Mouse (Mus musculus): ENCODE data around the gene Sumf1. TPM values are rescaled to one million over a fixed set of nuclear protein-coding genes. Genes with fewer than 3 reads are reported as not detected.

Gene Sumf1
- polyA plus RNA-seq, 1 experiment from 2014 or later: 15.4 TPM

DNA sequence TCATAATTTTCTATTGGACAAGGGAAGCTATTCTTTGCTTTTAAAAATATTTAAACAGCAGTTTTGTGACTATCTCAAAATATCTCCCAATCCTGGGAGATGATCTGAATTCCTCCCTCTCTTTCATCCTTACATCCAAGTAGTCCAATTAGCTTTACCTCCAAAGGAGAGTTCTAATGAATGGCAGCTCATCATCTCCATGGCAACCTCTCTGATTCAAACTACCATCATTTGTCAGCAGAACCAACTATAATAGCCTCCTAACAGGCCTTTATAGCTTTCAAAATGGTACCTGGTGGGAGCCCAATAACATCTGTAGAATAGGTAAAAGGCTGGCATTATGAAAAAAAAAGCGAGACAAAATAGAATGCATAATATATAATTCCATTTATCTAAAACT, 59.9 kb downstream of the Sumf1 start:
- Histone ChIP-seq H3K4me3 (ENCODE audit: low read depth, low read length) (no peak overlapping the region), H3K4me1 (ENCODE audit: control insufficient read depth, insufficient read depth, low read length) (no peaks in the 10 kb centered on the region), H3K27me3 (ENCODE audit: control insufficient read depth, insufficient read depth, low read length) (no peaks in the 10 kb centered on the region), H3K36me3 (ENCODE audit: control insufficient read depth, insufficient read depth, low read length) (no peaks in the 10 kb centered on the region), H3K9me3 (ENCODE audit: control insufficient read depth, low read length) (no peaks in the 10 kb centered on the region), H3K27ac (ENCODE audit: low read depth, low read length) (no peak overlapping the region), H3K9ac (ENCODE audit: low read length) (no peak overlapping the region), H3K4me2 (no peak overlapping the region)
- ATAC-seq (ENCODE audit: low FRiP score): no peak
- no peak for DNase-seq (ENCODE audit: low spot score, missing footprints)
- WGBS: 83% methylated on average over 1 of the region's 1 CpGs

DNA sequence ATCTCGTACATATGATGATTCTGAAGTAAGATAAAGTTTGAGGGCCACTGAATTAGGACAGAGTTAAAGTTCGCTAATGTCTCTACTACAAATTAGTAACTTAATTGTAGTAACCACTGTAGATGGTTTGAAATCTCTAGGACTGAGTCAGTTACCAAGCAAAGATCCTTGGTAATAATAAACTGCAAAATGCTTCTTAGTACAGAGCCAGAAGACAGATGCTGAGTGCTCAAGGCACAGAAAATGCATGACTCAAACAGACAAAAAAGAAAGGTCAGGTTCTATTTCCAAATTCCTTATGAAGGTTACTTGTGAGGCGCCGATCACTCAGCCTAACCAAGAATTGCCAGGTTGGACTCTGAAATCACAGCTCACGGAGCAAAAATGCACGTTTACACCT, 67.5 kb downstream of the Sumf1 start:
- H3K4me1 ChIP-seq (ENCODE audit: control insufficient read depth, insufficient read depth, low read length): no peaks in the 10 kb centered on the region
- no peak overlapping the region for H3K4me3 ChIP-seq (ENCODE audit: low read depth, low read length)
- 91% methylated on average over 6 of the region's 6 CpGs for WGBS
- H3K9me3 ChIP-seq (ENCODE audit: control insufficient read depth, low read length): no peaks in the 10 kb centered on the region
- no peaks in the 10 kb centered on the region for H3K36me3 ChIP-seq (ENCODE audit: control insufficient read depth, insufficient read depth, low read length)
- no peaks in the 10 kb centered on the region for H3K27me3 ChIP-seq (ENCODE audit: control insufficient read depth, insufficient read depth, low read length)
- H3K9ac ChIP-seq (ENCODE audit: low read length): no peak overlapping the region
- H3K27ac ChIP-seq (ENCODE audit: low read depth, low read length): no peak overlapping the region
- H3K4me2 ChIP-seq: no peak overlapping the region
- ATAC-seq (ENCODE audit: low FRiP score) (no peak), DNase-seq (ENCODE audit: low spot score, missing footprints) (no peak)

DNA sequence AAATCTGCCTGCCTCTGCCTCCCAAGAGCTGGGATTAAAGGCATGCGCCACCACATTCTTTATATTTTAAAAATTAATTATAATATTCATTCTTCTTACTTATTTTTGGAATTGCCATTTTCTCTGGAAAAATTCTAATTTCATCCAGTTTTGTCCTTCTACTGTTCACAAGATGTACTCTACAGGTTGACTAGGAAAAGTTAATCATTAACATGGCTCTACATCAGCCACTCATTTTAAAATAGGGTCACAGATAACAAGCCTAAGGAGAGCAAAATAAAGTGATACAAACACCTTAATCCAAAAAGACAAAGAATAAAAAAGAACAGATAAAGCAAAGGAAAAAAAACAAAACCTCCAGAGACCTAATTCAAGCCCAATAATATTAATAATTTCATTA, 70.4 kb downstream of the Sumf1 start:
- ATAC-seq (ENCODE audit: low FRiP score) (no peak), DNase-seq (ENCODE audit: low spot score, missing footprints) (no peak)
- Histone ChIP-seq H3K4me2 (no peak overlapping the region), H3K9me3 (ENCODE audit: control insufficient read depth, low read length) (no peaks in the 10 kb centered on the region), H3K9ac (ENCODE audit: low read length) (no peak overlapping the region), H3K4me3 (ENCODE audit: low read depth, low read length) (no peak overlapping the region), H3K36me3 (ENCODE audit: control insufficient read depth, insufficient read depth, low read length) (no peaks in the 10 kb centered on the region), H3K4me1 (ENCODE audit: control insufficient read depth, insufficient read depth, low read length) (no peaks in the 10 kb centered on the region), H3K27me3 (ENCODE audit: control insufficient read depth, insufficient read depth, low read length) (no peaks in the 10 kb centered on the region), H3K27ac (ENCODE audit: low read depth, low read length) (no peak overlapping the region)
- 100% methylated on average over 1 of the region's 1 CpGs for WGBS

DNA sequence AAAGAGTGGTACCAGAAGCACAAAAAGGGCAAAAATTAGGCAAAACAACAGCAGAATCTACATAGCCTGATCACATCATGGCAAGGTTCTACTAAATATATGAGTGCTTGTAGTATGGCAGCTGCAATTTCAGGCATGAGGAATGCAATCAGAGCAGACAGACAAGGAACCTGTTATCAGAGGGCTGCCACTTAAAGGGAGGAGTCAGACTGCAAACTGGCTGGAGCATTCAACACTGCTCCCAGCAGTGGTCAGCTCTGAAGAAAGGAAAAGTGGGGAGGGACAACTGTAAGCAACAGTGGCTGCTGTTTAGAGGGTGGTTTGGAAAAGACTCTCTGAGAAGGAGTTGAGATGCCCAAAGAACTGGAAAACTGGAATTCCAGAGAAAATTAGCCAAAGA, 73.7 kb downstream of the Sumf1 start:
- Histone ChIP-seq H3K27ac (ENCODE audit: low read depth, low read length) (no peak overlapping the region), H3K4me2 (no peak overlapping the region), H3K9ac (ENCODE audit: low read length) (no peak overlapping the region), H3K4me3 (ENCODE audit: low read depth, low read length) (no peak overlapping the region), H3K9me3 (ENCODE audit: control insufficient read depth, low read length) (no peaks in the 10 kb centered on the region), H3K27me3 (ENCODE audit: control insufficient read depth, insufficient read depth, low read length) (no peaks in the 10 kb centered on the region), H3K4me1 (ENCODE audit: control insufficient read depth, insufficient read depth, low read length) (no peaks in the 10 kb centered on the region), H3K36me3 (ENCODE audit: control insufficient read depth, insufficient read depth, low read length) (no peaks in the 10 kb centered on the region)
- DNase-seq (ENCODE audit: low spot score, missing footprints) (no peak), ATAC-seq (ENCODE audit: low FRiP score) (no peak)

DNA sequence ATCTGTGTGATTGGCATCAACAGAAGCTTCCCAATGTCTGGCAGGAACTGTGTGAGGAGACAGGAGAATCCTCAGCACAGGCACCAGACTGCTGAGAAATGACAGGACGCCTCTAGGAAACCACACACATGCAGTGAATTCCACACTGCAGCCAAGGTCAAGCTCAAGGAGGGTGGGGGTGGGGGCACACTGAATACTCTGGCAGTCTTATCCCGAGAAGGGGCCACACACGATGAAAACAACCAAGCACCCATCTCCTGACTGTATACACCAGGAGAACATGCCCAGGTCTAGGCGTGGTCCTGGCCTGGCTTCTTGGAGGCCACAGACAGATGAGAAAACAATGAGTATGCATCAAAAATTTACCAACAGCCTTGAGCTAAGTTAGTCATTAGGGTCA, 75.0 kb downstream of the Sumf1 start:
- no peak overlapping the region for H3K27ac ChIP-seq (ENCODE audit: low read depth, low read length)
- no peaks in the 10 kb centered on the region for H3K4me1 ChIP-seq (ENCODE audit: control insufficient read depth, insufficient read depth, low read length)
- ATAC-seq (ENCODE audit: low FRiP score) (no peak), DNase-seq (ENCODE audit: low spot score, missing footprints) (no peak)
- no peaks in the 10 kb centered on the region for H3K36me3 ChIP-seq (ENCODE audit: control insufficient read depth, insufficient read depth, low read length)
- WGBS: 76% methylated on average over 4 of the region's 4 CpGs
- H3K4me2 ChIP-seq: no peak overlapping the region
- no peaks in the 10 kb centered on the region for H3K27me3 ChIP-seq (ENCODE audit: control insufficient read depth, insufficient read depth, low read length)
- no peaks in the 10 kb centered on the region for H3K9me3 ChIP-seq (ENCODE audit: control insufficient read depth, low read length)
- H3K4me3 ChIP-seq (ENCODE audit: low read depth, low read length): no peak overlapping the region
- H3K9ac ChIP-seq (ENCODE audit: low read length): no peak overlapping the region

DNA sequence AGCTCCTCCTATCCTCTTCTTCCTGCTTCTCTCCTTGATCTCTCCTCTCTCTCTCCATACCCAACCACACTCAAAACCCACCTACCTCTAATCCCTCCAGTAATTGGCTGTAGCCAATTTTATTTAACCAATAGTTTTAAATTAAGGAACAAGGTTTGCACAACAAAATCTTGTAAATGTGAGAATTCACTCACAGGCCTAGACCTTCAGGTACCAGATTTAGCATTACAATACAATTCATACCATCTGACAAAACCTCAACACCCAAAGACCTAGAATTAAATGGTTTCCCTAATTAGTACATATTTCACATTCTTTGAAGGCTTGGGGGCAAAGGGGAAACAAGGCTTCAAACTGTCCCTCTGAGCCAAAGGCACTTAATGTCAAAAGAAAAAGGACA, 78.0 kb downstream of the Sumf1 start:
- no peak overlapping the region for H3K9ac ChIP-seq (ENCODE audit: low read length)
- no peaks in the 10 kb centered on the region for H3K36me3 ChIP-seq (ENCODE audit: control insufficient read depth, insufficient read depth, low read length)
- DNase-seq (ENCODE audit: low spot score, missing footprints): no peak
- H3K27me3 ChIP-seq (ENCODE audit: control insufficient read depth, insufficient read depth, low read length): no peaks in the 10 kb centered on the region
- no peaks in the 10 kb centered on the region for H3K9me3 ChIP-seq (ENCODE audit: control insufficient read depth, low read length)
- no peak overlapping the region for H3K4me3 ChIP-seq (ENCODE audit: low read depth, low read length)
- H3K27ac ChIP-seq (ENCODE audit: low read depth, low read length): no peak overlapping the region
- H3K4me2 ChIP-seq: no peak overlapping the region
- no peak for ATAC-seq (ENCODE audit: low FRiP score)
- H3K4me1 ChIP-seq (ENCODE audit: control insufficient read depth, insufficient read depth, low read length): 0 out of 2 replicates have a peak, but pooled peaks cover 2% of the 10 kb centered on the region

DNA sequence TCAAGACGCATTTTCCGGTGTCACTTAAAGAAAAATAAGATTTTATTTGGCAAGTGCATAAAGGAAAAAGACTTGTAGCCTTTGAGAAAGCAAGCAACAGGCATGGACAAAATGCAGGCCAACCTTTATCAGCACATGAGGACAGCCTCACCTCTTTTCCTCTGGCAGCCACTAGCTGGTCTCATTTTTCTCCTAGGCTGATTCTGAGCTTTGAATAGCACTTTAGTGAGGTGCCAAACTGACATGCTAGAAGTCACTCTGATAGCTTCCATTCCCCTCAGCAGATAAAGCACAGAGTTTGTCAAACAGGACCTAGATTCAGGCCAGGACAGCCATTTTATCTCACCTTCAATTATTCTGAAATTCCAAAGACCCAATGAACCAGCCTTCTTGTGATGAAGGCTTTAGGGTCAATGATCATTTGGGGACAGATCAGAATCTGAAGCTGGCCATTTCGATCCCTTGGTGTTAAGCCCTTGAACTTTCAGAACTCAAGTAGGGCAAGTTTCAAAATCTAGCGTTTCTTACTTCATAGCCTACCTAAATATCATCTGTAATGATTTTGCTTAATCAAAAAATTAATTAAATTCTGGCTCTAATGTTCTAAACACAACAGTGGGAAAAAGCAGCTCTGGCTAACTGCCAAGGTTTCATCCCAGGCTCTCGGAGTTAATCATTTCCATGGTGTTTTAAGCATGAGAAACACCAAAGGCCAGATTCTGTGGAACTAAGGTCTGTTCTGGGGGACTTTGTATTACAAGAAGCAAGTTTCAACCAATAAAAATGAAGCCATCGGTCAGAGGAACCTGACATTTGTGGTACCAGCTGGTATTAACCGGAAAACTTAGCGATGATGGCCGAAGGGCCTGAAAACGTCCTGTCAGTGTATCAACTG, 83.2 kb downstream of the Sumf1 start:
- Histone ChIP-seq H3K9ac (ENCODE audit: low read length) (no peak overlapping the region), H3K27me3 (ENCODE audit: control insufficient read depth, insufficient read depth, low read length) (no peaks in the 10 kb centered on the region), H3K4me1 (ENCODE audit: control insufficient read depth, insufficient read depth, low read length) (peaks cover 2% of the 10 kb centered on the region; the same call in 1 of the 2 replicates), H3K4me3 (ENCODE audit: low read depth, low read length) (no peak overlapping the region), H3K27ac (ENCODE audit: low read depth, low read length) (no peak overlapping the region), H3K36me3 (ENCODE audit: control insufficient read depth, insufficient read depth, low read length) (no peaks in the 10 kb centered on the region), H3K4me2 (no peak overlapping the region), H3K9me3 (ENCODE audit: control insufficient read depth, low read length) (no peaks in the 10 kb centered on the region)
- DNase-seq (ENCODE audit: low spot score, missing footprints) (no peak), ATAC-seq (ENCODE audit: low FRiP score) (no peak)
- 94% methylated on average over 10 of the region's 10 CpGs for WGBS

DNA sequence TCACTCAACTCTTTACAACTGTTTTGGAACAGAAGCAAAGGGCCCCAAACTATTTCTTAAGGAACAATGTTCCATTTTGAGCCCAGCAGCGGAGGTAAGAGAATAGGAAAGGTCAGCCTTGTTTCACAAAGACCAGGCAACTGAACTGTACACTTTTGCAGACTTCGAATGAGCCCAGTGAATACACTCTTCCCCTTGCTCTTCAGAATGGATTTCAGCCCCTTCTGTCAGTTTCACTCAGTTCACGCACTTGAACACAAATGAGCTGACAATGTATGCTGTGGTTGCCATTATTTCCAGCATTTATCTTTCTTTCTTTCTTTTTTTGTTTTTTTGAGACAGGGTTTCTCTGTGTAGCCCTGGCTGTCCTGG, 86.5 kb downstream of the Sumf1 start:
- 44% methylated on average over 3 of the region's 3 CpGs for WGBS
- Histone ChIP-seq H3K4me2 (no peak overlapping the region), H3K4me3 (ENCODE audit: low read depth, low read length) (no peak overlapping the region), H3K36me3 (ENCODE audit: control insufficient read depth, insufficient read depth, low read length) (no peaks in the 10 kb centered on the region), H3K4me1 (ENCODE audit: control insufficient read depth, insufficient read depth, low read length) (no peaks in the 10 kb centered on the region; the same call in 1 of the 2 replicates), H3K27me3 (ENCODE audit: control insufficient read depth, insufficient read depth, low read length) (no peaks in the 10 kb centered on the region), H3K27ac (ENCODE audit: low read depth, low read length) (no peak overlapping the region), H3K9me3 (ENCODE audit: control insufficient read depth, low read length) (no peaks in the 10 kb centered on the region), H3K9ac (ENCODE audit: low read length) (0 out of 2 replicates have a peak overlapping the region, but pooled peaks have one; percentile 5)
- DNase-seq (ENCODE audit: low spot score, missing footprints) (peak; percentile 85), ATAC-seq (ENCODE audit: low FRiP score) (peak; percentile 62)

DNA sequence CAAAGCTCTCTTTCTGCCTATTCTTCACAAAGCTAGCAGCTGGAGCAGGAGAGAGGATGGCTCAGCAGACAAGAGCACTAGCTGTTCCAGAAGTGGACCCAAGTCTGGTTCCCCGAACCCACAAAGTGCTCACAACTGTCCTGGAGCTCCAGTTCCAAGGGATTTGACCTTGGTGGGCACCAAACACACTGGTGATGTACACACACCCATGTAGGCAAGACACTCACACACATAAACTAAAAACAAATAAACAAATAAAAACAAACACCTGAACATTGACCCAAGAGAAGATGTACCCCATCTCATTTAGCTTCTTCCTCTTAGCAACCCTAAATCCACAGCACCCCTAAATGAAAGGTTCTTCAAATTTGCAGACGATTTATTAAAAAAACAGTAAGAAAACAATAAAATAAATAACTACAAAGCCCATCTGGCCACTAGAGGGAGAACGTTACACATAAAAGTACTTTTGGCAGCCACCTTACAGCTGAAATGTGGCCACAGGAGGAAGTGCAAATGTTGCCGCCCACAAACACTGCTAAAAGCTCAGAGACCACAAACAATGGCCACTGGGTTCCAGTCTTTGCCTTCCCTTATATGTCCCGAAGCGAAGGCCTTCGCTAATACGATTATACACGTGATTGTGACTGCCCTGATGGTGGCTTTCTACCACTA, 87.1 kb downstream of the Sumf1 start:
- Histone ChIP-seq H3K9me3 (ENCODE audit: control insufficient read depth, low read length) (no peaks in the 10 kb centered on the region), H3K4me2 (no peak overlapping the region), H3K9ac (ENCODE audit: low read length) (0 out of 2 replicates have a peak overlapping the region, but pooled peaks have one; percentile 5), H3K36me3 (ENCODE audit: control insufficient read depth, insufficient read depth, low read length) (no peaks in the 10 kb centered on the region), H3K4me3 (ENCODE audit: low read depth, low read length) (no peak overlapping the region), H3K27ac (ENCODE audit: low read depth, low read length) (no peak overlapping the region), H3K4me1 (ENCODE audit: control insufficient read depth, insufficient read depth, low read length) (no peaks in the 10 kb centered on the region; the same call in 1 of the 2 replicates), H3K27me3 (ENCODE audit: control insufficient read depth, insufficient read depth, low read length) (no peaks in the 10 kb centered on the region)
- ATAC-seq (ENCODE audit: low FRiP score) (peak; percentile 89), DNase-seq (ENCODE audit: low spot score, missing footprints) (peak; percentile 90)
- WGBS: 19% methylated on average over 9 of the region's 9 CpGs
